Mouse (Mus musculus): ENCODE measurements around the gene Gm4513.
"Not testable (repeated sequence)": the region's sequence is repeated elsewhere in the genome, so short reads cannot be mapped to it uniquely, and the experiment has no call there.

Gm4513 gene

GRCm38 (mm10) chr7:20598921-20599320 lies at the start of gene Gm4513:
Gene Gm4513 (minus strand): TSS chr7:20599021.
- not testable (repeated sequence) for DNase-seq (ENCODE audit: low read depth, low spot score)

- not testable (repeated sequence) for DNase-seq (ENCODE audit: low read depth, low spot score)
Measured at GRCm38 (mm10) chr7:20576141-20576540, 22.7 kb downstream of the Gm4513 start, which contains the start of gene Gm4141. Gene Gm4141 (minus strand): TSS chr7:20576241.

DNA sequence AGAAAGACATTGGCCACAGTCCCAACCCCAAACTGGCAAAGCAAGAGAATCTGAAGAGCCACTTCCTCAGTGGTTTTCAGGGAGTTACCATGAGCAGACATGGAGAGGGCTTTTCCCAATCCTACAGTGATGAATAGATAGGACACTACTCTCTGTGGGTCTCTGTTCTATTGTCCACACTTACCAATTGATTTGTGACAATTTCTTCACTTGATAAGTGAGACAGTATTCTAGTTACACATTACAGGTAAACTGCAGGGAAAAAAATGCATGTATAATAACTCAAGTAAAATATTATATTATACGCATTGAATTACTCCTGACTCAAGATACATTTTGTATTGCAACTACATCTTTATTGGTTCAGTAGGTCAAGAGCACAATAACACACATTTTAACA lies 53.2 kb downstream of the Gm4513 start, which contains the start of gene Gm5726:
Gene Gm5726, minus strand, starts transcription at position 101 of the 400 bp plus-strand sequence.
- DNase-seq (ENCODE audit: low read depth, low spot score): not testable (repeated sequence)

All from brain, embryonic 18.5 days (tissue).